Mouse (Mus musculus): Measurements from ENCODE around the gene Nwd2. TPM values are rescaled to one million over a fixed set of nuclear protein-coding genes. Genes with fewer than 3 reads are reported as not detected.

Gene Nwd2
- polyA plus RNA-seq (2021; fragmentation: Nextera tagmentation), result 5.2 and 5.7 TPM in 2 replicates
- long read RNA-seq, experiment 1, full-length matches to known transcripts, result 2 of 20 reads
- long read RNA-seq, experiment 1, partial matches to known transcripts, result 4 of 20 reads
- long read RNA-seq, experiment 1, other reads (novel, unspliced or antisense), result 14 of 20 reads
- long read RNA-seq, experiment 2, full-length matches to known transcripts, result 10 of 44 reads
- long read RNA-seq, experiment 2, partial matches to known transcripts, result 9 of 44 reads
- long read RNA-seq, experiment 2, other reads (novel, unspliced or antisense), result 25 of 44 reads

GRCm38 (mm10) chr5:63649070-63649532 is at the start of gene Nwd2:
Gene Nwd2 (plus strand): TSS chr5:63649102.

DNA sequence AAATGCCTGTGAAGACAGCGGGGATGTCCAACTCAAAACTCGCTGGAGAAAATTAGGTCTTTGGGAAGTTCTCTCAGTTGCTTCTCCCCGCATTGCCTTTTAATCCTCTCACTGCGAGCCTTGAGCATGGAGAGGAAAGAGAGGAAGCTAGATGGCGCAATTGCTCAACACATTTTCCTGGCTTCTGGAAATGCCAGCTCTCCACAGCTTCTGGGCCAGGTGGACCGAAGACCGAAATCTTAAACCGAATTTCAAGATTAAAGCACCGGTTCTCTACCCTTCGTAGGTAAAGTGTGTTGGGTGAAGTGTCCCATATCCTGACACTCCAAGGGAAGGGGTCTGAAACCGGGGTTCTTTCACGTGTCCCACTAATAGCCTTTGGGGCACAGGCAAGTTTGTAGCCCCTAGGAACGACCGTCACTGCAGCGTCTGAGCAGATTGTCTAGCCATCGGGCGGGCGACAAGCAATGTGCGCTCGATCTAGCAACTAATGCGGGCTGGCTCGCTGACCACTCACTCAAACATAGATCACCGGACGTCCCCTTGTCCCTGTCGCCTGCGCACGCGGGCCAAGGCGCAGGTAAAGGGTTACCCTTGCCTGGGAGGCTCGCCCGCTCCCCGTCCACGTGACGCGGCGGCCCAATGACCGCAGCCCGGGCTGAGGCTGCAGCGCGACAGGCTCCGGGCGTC is 163.1 kb downstream of the Nwd2 start, which contains the start of gene 0610040J01Rik:
0610040J01Rik (plus strand) TSS at position 545 of the 690 bp plus-strand sequence.

Other genes starting within 250 kb of the Nwd2 start
- 6.6 and 8.4 TPM in 2 replicates for gene 0610040J01Rik, start 163.3 kb downstream of the Nwd2 start, polyA plus RNA-seq (2021; fragmentation: Nextera tagmentation)